Comparison of ENCODE assay signal across 8 mouse cellular contexts in genomic region chr19:33227004-33227403, GRCm38 (mm10).
DNase-seq lines count a peak whose midpoint lies in the region; ATAC-seq and TF ChIP-seq lines count a peak whose summit lies in the region.

No protein-coding gene starts in this region.

- H3K79me2 ChIP-seq in MEL (ENCODE audit: control insufficient read depth, insufficient read depth, low read length, poor library complexity) = no peaks in the 10 kb centered on the region

- H3K27ac ChIP-seq in MEL (ENCODE audit: control insufficient read depth, low read depth, low read length) = no peak overlapping the region
- no peak overlapping the region for H3K27ac ChIP-seq in forebrain, embryonic 11.5 days (ENCODE audit: low read depth, low read length)
- H3K27ac ChIP-seq in hindbrain, postnatal 0 days = no peak overlapping the region

- no peaks in the 10 kb centered on the region for H3K9me3 ChIP-seq in MEL (replicated peaks; ENCODE audit: insufficient read depth, low read length)
- H3K9me3 ChIP-seq in forebrain, embryonic 11.5 days (ENCODE audit: control insufficient read depth, low read length) = no peaks in the 10 kb centered on the region
- H3K9me3 ChIP-seq in hindbrain, postnatal 0 days (ENCODE audit: low read length) = no peaks in the 10 kb centered on the region

- TF ChIP-seq RAD21 in MEL (IDR thresholded peaks at IDR 0.05; ENCODE audit: low read depth, low read length) = peak; percentile 98

- TF ChIP-seq EP300 in MEL (IDR thresholded peaks at IDR 0.05; ENCODE audit: low read depth in 1 of 2, low read length in 2 of 2) = no peak

- H3K9ac ChIP-seq in MEL (ENCODE audit: control insufficient read depth, low read depth, low read length, poor library complexity, severe bottlenecking) = no peak overlapping the region
- no peak overlapping the region for H3K9ac ChIP-seq in forebrain, embryonic 11.5 days (ENCODE audit: low read length)
- no peak overlapping the region for H3K9ac ChIP-seq in hindbrain, postnatal 0 days (replicated peaks; ENCODE audit: low read length)

- H3K4me3 ChIP-seq in MEL (ENCODE audit: control insufficient read depth in 1 of 2, insufficient read depth in 1 of 2, low read depth in 2 of 2, low read length in 2 of 2) = no peak overlapping the region
- H3K4me3 ChIP-seq in forebrain, embryonic 11.5 days (ENCODE audit: low read depth, low read length) = no peak overlapping the region
- no peak overlapping the region for H3K4me3 ChIP-seq in hindbrain, postnatal 0 days (ENCODE audit: low read length)

- H3K36me3 ChIP-seq in MEL (ENCODE audit: control insufficient read depth in 1 of 2, insufficient read depth in 2 of 2, low read length in 2 of 2) = peaks cover 0 to 4% of the 10 kb centered on the region in 2 experiments; a peak in 1 of 4 replicates
- no peaks in the 10 kb centered on the region for H3K36me3 ChIP-seq in forebrain, embryonic 11.5 days (ENCODE audit: control insufficient read depth, insufficient read depth, low read length)
- H3K36me3 ChIP-seq in hindbrain, postnatal 0 days (ENCODE audit: insufficient read depth, low read length) = no peaks in the 10 kb centered on the region

- ATAC-seq in forebrain, embryonic 11.5 days (replicated peaks; ENCODE audit: low FRiP score) = peak; percentile 86
- peak; percentile 84 for ATAC-seq in hindbrain, postnatal 0 days

- H3K27me3 ChIP-seq in MEL (ENCODE audit: control insufficient read depth in 1 of 2, insufficient read depth in 2 of 2, low read length in 2 of 2) = peaks cover 0 to 2% of the 10 kb centered on the region in 2 experiments; a peak in 2 of 4 replicates
- no peaks in the 10 kb centered on the region for H3K27me3 ChIP-seq in forebrain, embryonic 11.5 days (ENCODE audit: control insufficient read depth, insufficient read depth, low read length)
- H3K27me3 ChIP-seq in hindbrain, postnatal 0 days (ENCODE audit: insufficient read depth, low read length) = no peaks in the 10 kb centered on the region

- TF ChIP-seq POLR2A in MEL (IDR thresholded peaks at IDR 0.05; ENCODE audit: control insufficient read depth in 1 of 2, insufficient read depth in 1 of 2, low read depth in 1 of 2, low read length in 2 of 2, poor library complexity in 1 of 2) = no peak
- no peak for TF ChIP-seq POLR2A in brain, embryonic 14.5 days (IDR thresholded peaks at IDR 0.05; ENCODE audit: borderline replicate concordance, extremely low read depth, insufficient read depth, insufficient read length, poor library complexity, severe bottlenecking)

- H3K4me1 ChIP-seq in MEL (ENCODE audit: control insufficient read depth in 1 of 2, insufficient read depth in 2 of 2, low read length in 2 of 2) = peaks cover 8% of the 10 kb centered on the region in 2 experiments
- peaks cover 4% of the 10 kb centered on the region; the same call in 1 of the 2 replicates for H3K4me1 ChIP-seq in forebrain, embryonic 11.5 days (replicated peaks; ENCODE audit: control insufficient read depth, insufficient read depth, low read length)
- H3K4me1 ChIP-seq in hindbrain, postnatal 0 days (ENCODE audit: insufficient read depth, low read length) = peaks cover 5% of the 10 kb centered on the region; the same call in 1 of the 2 replicates

- 4% methylated on average over 3 of the region's 3 CpGs for WGBS in forebrain, embryonic 11.5 days
- WGBS in hindbrain, postnatal 0 days = 0% methylated on average over 3 of the region's 3 CpGs

- peak; percentile 84 for DNase-seq in MEL (ENCODE audit: low read depth, low spot score)
- peak; percentile 90 for DNase-seq in brain, embryonic 14.5 days (ENCODE audit: low read depth)
- peak; percentile 71 for DNase-seq in forebrain, embryonic 11.5 days (ENCODE audit: low spot score)
- peak; percentile 94 for DNase-seq in hindbrain, postnatal 0 days (ENCODE audit: low spot score)
- DNase-seq in layer of hippocampus, postnatal 36 days = peak; percentile 43 to 61
- DNase-seq in lung, postnatal 4 days = peak; percentile 27 to 78
- peak; percentile 81 for DNase-seq in retina, postnatal 7 days (ENCODE audit: low read depth, low spot score)
- DNase-seq in thymus, postnatal 4 days = peak; percentile 76

- peak; percentile 57 to 92 (median 72) for TF ChIP-seq CTCF in MEL (IDR thresholded peaks at IDR 0.05 in 2 of 3, conservative IDR thresholded peaks at IDR 0.05 in 1 of 3; ENCODE audit: control insufficient read depth in 1 of 3, insufficient read depth in 1 of 3, low read depth in 2 of 3, low read length in 3 of 3, poor library complexity in 1 of 3, severe bottlenecking in 1 of 3)
- peak; percentile 82; the same call in 1 of the 2 replicates for TF ChIP-seq CTCF in brain, embryonic 14.5 days (IDR thresholded peaks at IDR 0.05; ENCODE audit: borderline replicate concordance, extremely low read depth, insufficient read depth, insufficient read length)
- TF ChIP-seq CTCF in hindbrain, postnatal 0 days (IDR thresholded peaks at IDR 0.05; ENCODE audit: low read depth) = peak; percentile 81

- no peak overlapping the region for H3K4me2 ChIP-seq in forebrain, embryonic 11.5 days (ENCODE audit: low read depth, low read length, severe bottlenecking)
- no peak overlapping the region for H3K4me2 ChIP-seq in hindbrain, postnatal 0 days (ENCODE audit: low read depth, low read length)

TF ChIP-seq in MEL, 35 proteins besides CTCF, POLR2A, EP300 and RAD21:
- no peak for TF ChIP-seq MAX (IDR thresholded peaks at IDR 0.05; ENCODE audit: low read length)
- 0 out of 2 replicates have a peak, but pooled peaks have one; percentile 59 for TF ChIP-seq MAZ (IDR thresholded peaks at IDR 0.05; ENCODE audit: low read depth, low read length)
- peak; percentile 96 for TF ChIP-seq ZC3H11A (IDR thresholded peaks at IDR 0.05; ENCODE audit: low read depth, low read length)
- 0 out of 2 replicates have a peak, but pooled peaks have one; percentile 47 for TF ChIP-seq ZNF384 (IDR thresholded peaks at IDR 0.05; ENCODE audit: low read depth, low read length)
- no peak for TF ChIP-seq JUND (IDR thresholded peaks at IDR 0.05; ENCODE audit: low read depth, low read length)
- 0 out of 2 replicates have a peak, but pooled peaks have one; percentile 21 for TF ChIP-seq SIN3A (IDR thresholded peaks at IDR 0.05; ENCODE audit: low read length)
- no peak for TF ChIP-seq MXI1 (IDR thresholded peaks at IDR 0.05; ENCODE audit: low read depth, low read length)
- TF ChIP-seq UBTF (IDR thresholded peaks at IDR 0.05; ENCODE audit: borderline replicate concordance, insufficient read depth, low read depth, low read length) = no peak
- TF ChIP-seq POLR2AphosphoS5 (IDR thresholded peaks at IDR 0.05; ENCODE audit: borderline replicate concordance, low read depth, low read length) = no peak
- TF ChIP-seq BHLHE40 (IDR thresholded peaks at IDR 0.05; ENCODE audit: borderline replicate concordance, low read depth, low read length) = no peak
- TF ChIP-seq SMC3 (IDR thresholded peaks at IDR 0.05; ENCODE audit: low read depth, low read length) = peak; percentile 94
- TF ChIP-seq CHD1 (IDR thresholded peaks at IDR 0.05; ENCODE audit: low read depth, low read length) = no peak
- no peak for TF ChIP-seq KAT2A (conservative IDR thresholded peaks at IDR 0.05; ENCODE audit: low read depth, low read length)
- no peak for TF ChIP-seq RCOR1 (IDR thresholded peaks at IDR 0.05; ENCODE audit: low read depth, low read length)
TF ChIP-seq in MEL: peak in this region for 5.
